Mouse (Mus musculus): ENCODE measurements around the gene Slc26a3. TPM values are rescaled to one million over a fixed set of nuclear protein-coding genes. Genes with fewer than 3 reads are reported as not detected.

The Slc26a3 gene
- polyA plus RNA-seq, 1 experiment: not detected

DNA sequence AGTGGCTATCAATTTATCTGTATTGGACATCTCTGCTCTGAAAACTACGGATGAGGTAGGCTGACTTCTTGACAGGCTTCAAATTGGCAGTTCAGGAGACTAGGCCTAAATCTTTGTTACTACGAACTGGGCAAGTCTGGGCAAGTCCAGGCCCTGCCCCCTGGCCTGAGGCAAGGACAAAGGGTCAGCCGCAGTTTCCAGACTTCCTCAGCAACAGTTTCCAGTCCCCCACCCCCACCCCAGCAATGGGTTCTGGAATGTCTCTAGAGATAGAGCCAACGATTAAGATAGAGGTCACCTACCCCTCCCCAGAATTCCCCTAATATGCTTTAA lies 15.4 kb upstream of the Slc26a3 start:
- WGBS: 78% methylated on average over 4 of the region's 4 CpGs
- Histone ChIP-seq H3K4me1 (ENCODE audit: control insufficient read depth, insufficient read depth, low read length) (0 out of 2 replicates have a peak, but pooled peaks cover 2% of the 10 kb centered on the region), H3K4me3 (ENCODE audit: insufficient read depth, low read depth, low read length) (no peak overlapping the region), H3K27ac (ENCODE audit: insufficient read depth, low read depth, low read length) (no peak overlapping the region)
- TF ChIP-seq POLR2A (IDR thresholded peaks at IDR 0.05; ENCODE audit: insufficient read depth, low read depth, low read length): no peak
- TF ChIP-seq CTCF (IDR thresholded peaks at IDR 0.05; ENCODE audit: insufficient read depth, low read depth, low read length): no peak

DNA sequence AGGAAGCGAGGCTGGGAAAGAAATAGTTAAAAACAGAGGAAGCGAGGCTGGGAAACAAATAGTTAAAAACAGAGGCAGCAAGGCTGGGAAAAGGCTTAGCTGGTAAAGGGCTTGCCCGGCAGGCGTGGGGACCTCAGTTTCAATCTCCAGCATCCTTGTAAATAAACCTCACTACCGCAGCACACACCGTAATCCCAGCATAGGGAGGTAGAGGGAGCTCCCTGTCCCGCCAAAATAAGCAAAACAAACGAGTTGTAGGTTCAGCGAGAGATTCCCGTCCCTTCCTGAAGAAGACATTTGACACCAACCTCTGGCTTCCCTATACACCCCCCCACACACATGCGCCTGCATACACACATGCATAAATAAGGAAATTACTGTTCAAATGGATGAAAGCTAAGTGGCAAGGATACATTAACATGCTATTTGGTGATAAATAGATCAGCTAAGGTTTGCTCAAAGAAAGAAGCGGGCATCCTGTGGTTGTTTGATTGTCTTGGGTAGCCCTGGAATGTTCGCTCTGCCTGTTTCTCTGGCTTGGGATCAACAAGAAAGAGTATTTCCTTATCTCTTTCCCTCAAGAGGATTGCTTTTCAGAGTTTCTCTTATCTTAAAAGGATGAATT lies 14.2 kb upstream of the Slc26a3 start:
- 7% methylated on average over 13 of the region's 13 CpGs for WGBS
- TF ChIP-seq POLR2A (IDR thresholded peaks at IDR 0.05; ENCODE audit: insufficient read depth, low read depth, low read length) (no peak), CTCF (IDR thresholded peaks at IDR 0.05; ENCODE audit: insufficient read depth, low read depth, low read length) (no peak)
- Histone ChIP-seq H3K4me1 (ENCODE audit: control insufficient read depth, insufficient read depth, low read length) (0 out of 2 replicates have a peak, but pooled peaks cover 2% of the 10 kb centered on the region), H3K27ac (ENCODE audit: insufficient read depth, low read depth, low read length) (no peak overlapping the region), H3K4me3 (ENCODE audit: insufficient read depth, low read depth, low read length) (peak overlapping the region; percentile 30)

DNA sequence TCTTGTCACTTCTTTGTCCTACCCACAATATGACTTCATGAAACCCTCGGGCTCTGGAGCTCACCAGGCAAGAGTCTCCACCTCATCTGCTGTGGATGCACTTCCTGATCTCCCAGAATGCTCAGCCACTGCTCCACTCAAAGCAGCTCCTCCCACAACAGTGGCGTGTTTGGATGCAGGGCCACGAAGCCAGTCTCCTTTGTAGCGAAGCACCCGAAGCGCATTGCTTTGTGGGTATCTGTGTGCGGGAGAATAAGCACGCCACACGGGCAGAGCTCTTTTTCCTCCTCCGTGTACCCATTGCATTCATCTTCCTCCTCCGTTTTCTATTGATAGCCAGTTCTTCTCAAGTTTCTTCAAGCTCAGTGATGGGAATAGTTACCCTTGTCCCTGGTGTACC lies 13.4 kb upstream of the Slc26a3 start:
- Histone ChIP-seq H3K27ac (ENCODE audit: insufficient read depth, low read depth, low read length) (no peak overlapping the region), H3K4me3 (ENCODE audit: insufficient read depth, low read depth, low read length) (no peak overlapping the region), H3K4me1 (ENCODE audit: control insufficient read depth, insufficient read depth, low read length) (0 out of 2 replicates have a peak, but pooled peaks cover 2% of the 10 kb centered on the region)
- TF ChIP-seq CTCF (IDR thresholded peaks at IDR 0.05; ENCODE audit: insufficient read depth, low read depth, low read length) (no peak), POLR2A (IDR thresholded peaks at IDR 0.05; ENCODE audit: insufficient read depth, low read depth, low read length) (no peak)
- 55% methylated on average over 11 of the region's 11 CpGs for WGBS

DNA sequence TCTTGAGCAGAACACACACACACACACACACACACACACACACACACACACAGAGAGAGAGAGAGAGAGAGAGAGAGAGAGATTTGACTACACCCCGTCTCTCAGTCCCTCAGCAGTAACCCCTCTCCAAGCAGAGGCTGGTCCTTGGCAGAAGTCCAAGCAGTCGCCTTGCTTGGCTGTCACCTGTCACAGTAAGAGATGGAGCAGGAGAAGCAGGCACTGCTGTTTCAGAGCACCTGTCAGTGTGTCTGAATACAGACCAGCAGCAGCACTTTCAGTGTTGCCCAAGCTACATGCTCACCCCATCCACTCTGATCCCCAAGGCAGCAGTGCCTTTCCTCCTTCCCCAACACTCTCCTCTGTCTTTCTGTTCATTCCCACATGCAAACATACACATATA lies 9.8 kb upstream of the Slc26a3 start:
- WGBS: 34% methylated on average over 2 of the region's 2 CpGs
- no peak for TF ChIP-seq CTCF (IDR thresholded peaks at IDR 0.05; ENCODE audit: insufficient read depth, low read depth, low read length)
- no peak for TF ChIP-seq POLR2A (IDR thresholded peaks at IDR 0.05; ENCODE audit: insufficient read depth, low read depth, low read length)
- no peak overlapping the region for H3K27ac ChIP-seq (ENCODE audit: insufficient read depth, low read depth, low read length)
- H3K4me1 ChIP-seq (ENCODE audit: control insufficient read depth, insufficient read depth, low read length): 0 out of 2 replicates have a peak, but pooled peaks cover 2% of the 10 kb centered on the region
- H3K4me3 ChIP-seq (ENCODE audit: insufficient read depth, low read depth, low read length): no peak overlapping the region

DNA sequence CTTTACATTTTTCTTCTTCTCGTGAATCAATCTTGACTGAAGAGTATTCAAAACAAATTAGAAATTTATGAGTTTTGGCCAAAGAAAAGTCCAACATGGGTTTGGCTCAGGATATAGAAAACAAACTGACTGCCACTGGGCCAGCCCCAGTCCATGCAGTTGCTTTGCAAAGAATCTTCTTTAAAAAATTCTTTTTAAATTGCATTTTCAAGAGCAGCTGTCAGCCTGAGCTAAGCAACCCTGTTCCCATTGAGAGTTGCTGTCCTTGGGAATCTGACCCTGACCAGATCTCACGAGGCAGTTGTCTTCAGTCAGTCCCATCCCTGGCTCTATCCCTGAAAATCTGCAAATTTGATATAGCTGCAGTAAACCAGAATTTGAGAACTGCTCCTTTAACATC lies 8.2 kb upstream of the Slc26a3 start:
- WGBS: 69% methylated on average over 2 of the region's 2 CpGs
- no peak overlapping the region for H3K27ac ChIP-seq (ENCODE audit: insufficient read depth, low read depth, low read length)
- H3K4me3 ChIP-seq (ENCODE audit: insufficient read depth, low read depth, low read length): no peak overlapping the region
- no peak for TF ChIP-seq POLR2A (IDR thresholded peaks at IDR 0.05; ENCODE audit: insufficient read depth, low read depth, low read length)
- no peak for TF ChIP-seq CTCF (IDR thresholded peaks at IDR 0.05; ENCODE audit: insufficient read depth, low read depth, low read length)
- no peaks in the 10 kb centered on the region for H3K4me1 ChIP-seq (ENCODE audit: control insufficient read depth, insufficient read depth, low read length)

DNA sequence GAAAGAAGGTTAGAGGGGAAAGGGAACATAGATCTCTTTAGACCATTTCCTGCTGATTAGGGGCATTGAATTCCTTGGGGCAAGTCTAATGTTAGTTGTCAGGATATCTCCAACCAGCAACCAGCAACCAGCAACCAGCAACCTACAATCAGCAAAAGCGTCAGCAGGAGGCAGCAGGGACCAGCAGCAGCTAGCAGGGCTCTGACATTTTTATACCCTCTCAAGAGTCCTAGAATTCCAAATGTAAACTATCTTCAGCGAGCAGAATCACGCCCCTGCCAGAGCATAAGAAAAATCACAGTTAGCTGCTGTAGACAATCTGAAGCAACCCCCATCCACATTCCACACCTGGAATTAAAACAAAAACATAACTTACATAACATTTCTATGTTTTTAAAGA lies 3.4 kb upstream of the Slc26a3 start:
- Histone ChIP-seq H3K4me3 (ENCODE audit: insufficient read depth, low read depth, low read length) (no peak overlapping the region), H3K4me1 (ENCODE audit: control insufficient read depth, insufficient read depth, low read length) (no peaks in the 10 kb centered on the region), H3K27ac (ENCODE audit: insufficient read depth, low read depth, low read length) (no peak overlapping the region)
- TF ChIP-seq CTCF (IDR thresholded peaks at IDR 0.05; ENCODE audit: insufficient read depth, low read depth, low read length): no peak
- no peak for TF ChIP-seq POLR2A (IDR thresholded peaks at IDR 0.05; ENCODE audit: insufficient read depth, low read depth, low read length)
- 66% methylated on average over 3 of the region's 3 CpGs for WGBS

DNA sequence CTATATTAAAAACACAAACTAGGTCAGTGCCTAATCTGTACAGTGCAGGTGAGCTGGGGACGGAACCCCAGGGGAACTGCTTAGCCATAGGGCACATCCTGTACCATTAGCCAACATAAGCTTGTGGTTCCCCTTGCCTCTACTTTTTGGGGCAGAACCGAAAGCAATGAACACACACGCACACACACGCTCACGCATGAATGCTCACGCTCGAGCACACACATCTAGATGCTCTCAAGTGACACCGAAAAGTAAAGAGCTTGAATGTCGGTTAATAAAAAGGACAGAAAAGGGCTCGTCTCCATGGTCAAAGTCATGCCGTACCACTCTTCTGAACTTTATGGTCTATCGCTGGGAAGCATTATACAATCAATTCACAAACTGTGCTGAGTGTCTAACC lies 1.0 kb downstream of the Slc26a3 start:
- Histone ChIP-seq H3K4me1 (ENCODE audit: control insufficient read depth, insufficient read depth, low read length) (no peaks in the 10 kb centered on the region), H3K27ac (ENCODE audit: insufficient read depth, low read depth, low read length) (no peak overlapping the region), H3K4me3 (ENCODE audit: insufficient read depth, low read depth, low read length) (no peak overlapping the region)
- 94% methylated on average over 12 of the region's 12 CpGs for WGBS
- TF ChIP-seq POLR2A (IDR thresholded peaks at IDR 0.05; ENCODE audit: insufficient read depth, low read depth, low read length) (no peak), CTCF (IDR thresholded peaks at IDR 0.05; ENCODE audit: insufficient read depth, low read depth, low read length) (no peak)

DNA sequence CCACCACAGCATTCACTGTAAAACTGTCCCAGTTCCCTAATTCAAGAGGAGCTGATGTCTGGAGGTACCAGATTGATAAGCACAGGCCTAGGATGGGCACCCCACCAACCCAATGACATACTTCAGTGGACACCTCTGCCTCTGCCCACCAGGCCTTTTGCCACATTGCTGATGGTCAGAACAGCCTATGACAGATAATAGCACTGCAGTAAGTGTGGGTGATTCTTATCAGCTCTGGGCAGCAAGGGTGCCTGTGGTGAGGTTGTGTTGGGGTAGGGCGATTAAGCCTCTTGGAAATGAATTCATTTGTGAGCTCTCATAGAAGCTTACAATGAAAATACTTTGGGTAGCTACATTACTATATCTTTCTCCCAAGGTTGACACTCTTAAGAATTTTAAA lies 5.2 kb downstream of the Slc26a3 start:
- Histone ChIP-seq H3K4me3 (ENCODE audit: insufficient read depth, low read depth, low read length) (no peak overlapping the region), H3K4me1 (ENCODE audit: control insufficient read depth, insufficient read depth, low read length) (no peaks in the 10 kb centered on the region), H3K27ac (ENCODE audit: insufficient read depth, low read depth, low read length) (no peak overlapping the region)
- 87% methylated on average over 1 of the region's 1 CpGs for WGBS
- TF ChIP-seq CTCF (IDR thresholded peaks at IDR 0.05; ENCODE audit: insufficient read depth, low read depth, low read length): no peak
- no peak for TF ChIP-seq POLR2A (IDR thresholded peaks at IDR 0.05; ENCODE audit: insufficient read depth, low read depth, low read length)

DNA sequence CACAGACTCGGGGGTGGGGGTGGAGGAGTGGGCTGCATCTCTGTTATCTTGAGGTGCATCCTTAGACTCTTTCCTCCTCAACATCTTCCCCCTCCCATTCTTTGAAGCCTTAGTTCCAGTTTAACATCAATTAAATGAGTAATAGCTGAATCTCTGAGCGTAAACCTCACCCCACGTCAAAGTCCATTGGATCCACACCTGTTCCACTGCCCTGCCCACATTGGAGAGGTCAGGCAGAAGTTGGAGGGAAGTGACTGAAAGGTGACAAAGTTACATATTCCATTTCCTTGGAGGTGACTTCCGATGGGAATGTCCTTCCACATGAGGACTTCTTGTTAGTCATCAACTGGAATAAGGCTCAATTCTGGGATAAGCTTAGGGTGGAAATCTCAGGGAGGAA lies 7.0 kb downstream of the Slc26a3 start:
- WGBS: 91% methylated on average over 4 of the region's 4 CpGs
- no peak overlapping the region for H3K4me3 ChIP-seq (ENCODE audit: insufficient read depth, low read depth, low read length)

DNA sequence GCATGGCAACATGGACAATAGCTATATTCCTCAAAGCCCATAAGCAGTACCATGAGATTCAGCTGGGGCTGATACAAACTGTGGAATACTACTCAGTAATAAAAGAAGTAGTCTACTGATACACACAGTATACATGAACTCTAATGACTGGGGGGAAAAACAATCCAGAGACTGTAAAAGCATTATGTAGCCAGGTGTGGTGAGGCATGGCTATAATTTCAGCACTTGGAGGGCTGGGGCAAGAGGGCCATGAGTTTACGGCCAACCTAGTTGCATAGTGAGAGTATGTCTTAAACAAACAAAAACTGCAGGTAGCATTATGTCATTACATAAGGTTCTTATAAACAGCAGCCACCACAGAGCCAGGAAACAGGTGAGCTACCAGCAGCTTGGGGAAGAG lies 10.2 kb downstream of the Slc26a3 start:
- Histone ChIP-seq H3K4me3 (ENCODE audit: insufficient read depth, low read depth, low read length) (no peak overlapping the region), H3K4me1 (ENCODE audit: control insufficient read depth, insufficient read depth, low read length) (no peaks in the 10 kb centered on the region), H3K27ac (ENCODE audit: insufficient read depth, low read depth, low read length) (no peak overlapping the region)
- WGBS: 79% methylated on average over 1 of the region's 1 CpGs
- TF ChIP-seq POLR2A (IDR thresholded peaks at IDR 0.05; ENCODE audit: insufficient read depth, low read depth, low read length) (no peak), CTCF (IDR thresholded peaks at IDR 0.05; ENCODE audit: insufficient read depth, low read depth, low read length) (no peak)

More for the DNA sequence above, 7.0 kb downstream of the Slc26a3 start:
- Histone ChIP-seq H3K27ac (ENCODE audit: insufficient read depth, low read depth, low read length) (no peak overlapping the region), H3K4me1 (ENCODE audit: control insufficient read depth, insufficient read depth, low read length) (no peaks in the 10 kb centered on the region)
- TF ChIP-seq CTCF (IDR thresholded peaks at IDR 0.05; ENCODE audit: insufficient read depth, low read depth, low read length) (no peak), POLR2A (IDR thresholded peaks at IDR 0.05; ENCODE audit: insufficient read depth, low read depth, low read length) (no peak)
